Mouse (Mus musculus): ENCODE measurements around the gene Nom1. TPM values are rescaled to one million over a fixed set of nuclear protein-coding genes. Genes with fewer than 3 reads are reported as not detected.

The Nom1 gene
- polyA plus RNA-seq, 1 experiment from 2014 or later: 38.1 TPM

DNA sequence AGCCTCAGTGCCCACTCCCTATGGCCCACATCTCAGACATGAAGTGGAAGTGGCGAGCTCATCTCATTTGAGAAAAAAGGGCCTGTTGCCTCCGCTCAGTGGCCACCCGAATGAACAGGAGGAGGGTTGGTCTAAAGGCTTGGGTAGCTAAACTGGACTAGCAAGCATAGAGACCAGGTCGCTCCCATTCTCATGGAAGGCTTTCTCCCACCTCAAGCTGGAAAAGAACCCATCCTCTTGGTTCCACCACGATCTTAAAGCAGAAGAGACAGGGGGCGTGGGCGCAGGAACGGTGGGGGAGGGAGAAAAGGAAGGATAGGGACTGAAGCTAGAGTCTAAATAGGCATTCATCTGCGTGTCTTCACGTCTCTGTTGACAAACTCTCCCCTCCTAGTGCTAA is 40.6 kb downstream of the Nom1 start:
- no peaks in the 10 kb centered on the region for H3K9me3 ChIP-seq (ENCODE audit: control insufficient read depth, low read length)
- no peak overlapping the region for H3K4me3 ChIP-seq (ENCODE audit: low read depth, low read length)
- ATAC-seq (replicated peaks; ENCODE audit: low FRiP score) (no peak), DNase-seq (ENCODE audit: low spot score) (no peak)
- WGBS: 3% methylated on average over 10 of the region's 10 CpGs
- H3K4me1 ChIP-seq (replicated peaks; ENCODE audit: control insufficient read depth, insufficient read depth, low read length): no peaks in the 10 kb centered on the region; the same call in 1 of the 2 replicates
- H3K9ac ChIP-seq (ENCODE audit: low read depth, low read length): no peak overlapping the region
- H3K27ac ChIP-seq (ENCODE audit: low read depth, low read length): no peak overlapping the region
- no peaks in the 10 kb centered on the region for H3K36me3 ChIP-seq (ENCODE audit: control insufficient read depth, insufficient read depth, low read length)
- H3K27me3 ChIP-seq (replicated peaks; ENCODE audit: control insufficient read depth, insufficient read depth, low read length): peaks cover 100% of the 10 kb centered on the region
- no peak overlapping the region for H3K4me2 ChIP-seq

- no peak overlapping the region for H3K9ac ChIP-seq (ENCODE audit: low read depth, low read length)
- no peak overlapping the region for H3K4me2 ChIP-seq
- ATAC-seq (replicated peaks; ENCODE audit: low FRiP score) (no peak), DNase-seq (ENCODE audit: low spot score) (no peak)
- 6% methylated on average over 5 of the region's 5 CpGs for whole genome bisulfite sequencing
- no peaks in the 10 kb centered on the region for H3K9me3 ChIP-seq (ENCODE audit: control insufficient read depth, low read length)
- no peaks in the 10 kb centered on the region; the same call in 1 of the 2 replicates for H3K4me1 ChIP-seq (replicated peaks; ENCODE audit: control insufficient read depth, insufficient read depth, low read length)
- no peak overlapping the region for H3K4me3 ChIP-seq (ENCODE audit: low read depth, low read length)
- no peak overlapping the region for H3K27ac ChIP-seq (ENCODE audit: low read depth, low read length)
- peaks cover 100% of the 10 kb centered on the region for H3K27me3 ChIP-seq (replicated peaks; ENCODE audit: control insufficient read depth, insufficient read depth, low read length)
- no peaks in the 10 kb centered on the region for H3K36me3 ChIP-seq (ENCODE audit: control insufficient read depth, insufficient read depth, low read length)
Measured at GRCm38 (mm10) chr5:29475556-29475955, 41.1 kb downstream of the Nom1 start.

- 14% methylated on average over 1 of the region's 1 CpGs for WGBS
- no peaks in the 10 kb centered on the region for H3K36me3 ChIP-seq (ENCODE audit: control insufficient read depth, insufficient read depth, low read length)
- no peak for DNase-seq (ENCODE audit: low spot score)
- no peak overlapping the region for H3K4me3 ChIP-seq (ENCODE audit: low read depth, low read length)
- H3K4me1 ChIP-seq (replicated peaks; ENCODE audit: control insufficient read depth, insufficient read depth, low read length): no peaks in the 10 kb centered on the region; the same call in 1 of the 2 replicates
- peaks cover 100% of the 10 kb centered on the region for H3K27me3 ChIP-seq (replicated peaks; ENCODE audit: control insufficient read depth, insufficient read depth, low read length)
- no peak for ATAC-seq (replicated peaks; ENCODE audit: low FRiP score)
- H3K9ac ChIP-seq (ENCODE audit: low read depth, low read length): no peak overlapping the region
- no peak overlapping the region for H3K27ac ChIP-seq (ENCODE audit: low read depth, low read length)
- no peaks in the 10 kb centered on the region for H3K9me3 ChIP-seq (ENCODE audit: control insufficient read depth, low read length)
- H3K4me2 ChIP-seq: no peak overlapping the region
Measured at GRCm38 (mm10) chr5:29476021-29476420, 41.6 kb downstream of the Nom1 start.

DNA sequence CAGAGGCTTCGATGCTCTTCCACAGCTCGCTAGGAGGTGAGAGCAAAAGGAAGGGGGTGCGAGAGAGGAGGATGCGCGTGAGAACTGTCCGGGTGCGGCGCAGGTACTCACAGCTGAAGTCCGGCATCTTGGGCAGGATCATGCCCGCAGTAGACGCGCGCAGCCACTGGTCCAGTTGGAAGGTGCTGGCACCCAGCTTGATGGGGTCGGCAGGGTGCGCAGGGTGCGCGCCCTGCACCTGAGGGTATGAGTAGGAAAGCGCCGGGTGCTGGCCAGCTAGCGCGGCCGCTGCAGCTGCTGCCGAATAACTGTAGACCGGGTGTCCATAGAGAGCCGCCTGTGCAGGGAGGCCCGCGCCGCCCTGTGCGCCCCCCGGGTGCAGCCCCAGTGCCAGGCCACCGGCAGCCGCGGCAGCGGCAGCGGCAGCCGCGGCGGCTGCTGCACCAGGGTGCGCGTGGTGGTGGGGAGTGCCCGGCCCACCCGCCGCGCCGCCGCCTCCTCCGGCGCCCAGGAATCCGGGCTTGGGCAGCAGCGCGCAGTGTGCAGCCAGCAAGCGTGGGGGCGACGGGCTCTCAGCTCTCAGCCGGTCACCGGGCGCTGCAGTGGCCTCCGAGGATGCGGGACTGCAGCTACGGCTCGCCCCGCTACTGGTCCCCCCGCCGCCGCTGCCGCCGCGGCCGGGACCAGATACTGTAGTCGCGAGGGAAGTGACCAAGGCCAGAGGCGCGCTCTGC is 43.2 kb downstream of the Nom1 start:
- ATAC-seq (replicated peaks; ENCODE audit: low FRiP score): no peak
- Histone ChIP-seq H3K4me1 (replicated peaks; ENCODE audit: control insufficient read depth, insufficient read depth, low read length) (no peaks in the 10 kb centered on the region; the same call in 1 of the 2 replicates), H3K27ac (ENCODE audit: low read depth, low read length) (no peak overlapping the region), H3K9ac (ENCODE audit: low read depth, low read length) (no peak overlapping the region), H3K4me3 (ENCODE audit: low read depth, low read length) (peak overlapping the region; percentile 35), H3K9me3 (ENCODE audit: control insufficient read depth, low read length) (no peaks in the 10 kb centered on the region), H3K36me3 (ENCODE audit: control insufficient read depth, insufficient read depth, low read length) (no peaks in the 10 kb centered on the region), H3K4me2 (peak overlapping the region; percentile 57), H3K27me3 (replicated peaks; ENCODE audit: control insufficient read depth, insufficient read depth, low read length) (peaks cover 100% of the 10 kb centered on the region)
- WGBS: 2% methylated on average over 73 of the region's 73 CpGs
- DNase-seq (ENCODE audit: low spot score): no peak

GRCm38 (mm10) chr5:29478208-29479197 is 44.0 kb downstream of the Nom1 start, which contains the start of gene Mnx1:
Gene Mnx1 (minus strand): TSS chr5:29478470.
- no peak for ATAC-seq (replicated peaks; ENCODE audit: low FRiP score)
- no peaks in the 10 kb centered on the region for H3K9me3 ChIP-seq (ENCODE audit: control insufficient read depth, low read length)

DNA sequence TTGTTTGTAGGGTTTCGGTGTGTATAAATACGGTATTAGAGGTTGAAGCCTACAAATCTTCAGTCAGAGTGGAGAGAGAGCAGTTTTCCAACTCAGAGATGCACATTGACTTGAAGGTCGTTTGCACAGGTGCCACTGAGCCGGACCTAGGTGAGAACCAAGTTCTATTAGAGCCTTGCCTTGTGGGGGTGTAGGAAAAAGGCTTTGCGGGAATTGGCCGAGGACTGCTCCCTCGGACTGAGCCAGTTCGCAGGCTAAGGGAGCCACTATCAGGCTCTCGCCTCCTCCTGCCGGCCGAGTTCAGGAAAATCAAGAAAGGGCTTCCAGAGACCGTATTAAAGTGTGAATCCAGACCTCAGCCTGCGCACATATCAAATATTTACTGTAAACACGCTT is 44.7 kb downstream of the Nom1 start:
- Histone ChIP-seq H3K27ac (ENCODE audit: low read depth, low read length) (no peak overlapping the region), H3K27me3 (replicated peaks; ENCODE audit: control insufficient read depth, insufficient read depth, low read length) (peaks cover 100% of the 10 kb centered on the region), H3K4me2 (no peak overlapping the region), H3K9me3 (ENCODE audit: control insufficient read depth, low read length) (no peaks in the 10 kb centered on the region), H3K9ac (ENCODE audit: low read depth, low read length) (no peak overlapping the region), H3K4me1 (replicated peaks; ENCODE audit: control insufficient read depth, insufficient read depth, low read length) (no peaks in the 10 kb centered on the region; the same call in 1 of the 2 replicates), H3K36me3 (ENCODE audit: control insufficient read depth, insufficient read depth, low read length) (no peaks in the 10 kb centered on the region), H3K4me3 (ENCODE audit: low read depth, low read length) (0 out of 2 replicates have a peak overlapping the region, but pooled peaks have one; percentile 10)
- DNase-seq (ENCODE audit: low spot score) (no peak), ATAC-seq (replicated peaks; ENCODE audit: low FRiP score) (no peak)
- WGBS: under 1% methylated on average over 14 of the region's 14 CpGs

More at GRCm38 (mm10) chr5:29478208-29479197, 44.0 kb downstream of the Nom1 start, which contains the start of gene Mnx1:
- Histone ChIP-seq H3K4me3 (ENCODE audit: low read depth, low read length) (peak within 1 kb of the TSS; percentile 35), H3K9ac (ENCODE audit: low read depth, low read length) (no peak within 1 kb of the TSS), H3K4me1 (replicated peaks; ENCODE audit: control insufficient read depth, insufficient read depth, low read length) (no peaks in the 10 kb centered on the region; the same call in 1 of the 2 replicates), H3K36me3 (ENCODE audit: control insufficient read depth, insufficient read depth, low read length) (no peaks in the 10 kb centered on the region), H3K27me3 (replicated peaks; ENCODE audit: control insufficient read depth, insufficient read depth, low read length) (peaks cover 100% of the 10 kb centered on the region), H3K4me2 (peak within 1 kb of the TSS; percentile 57), H3K27ac (ENCODE audit: low read depth, low read length) (no peak within 1 kb of the TSS)
- 1% methylated on average over 65 of the region's 65 CpGs for WGBS
- no peak for DNase-seq (ENCODE audit: low spot score)

- Histone ChIP-seq H3K4me1 (replicated peaks; ENCODE audit: control insufficient read depth, insufficient read depth, low read length) (no peaks in the 10 kb centered on the region), H3K27ac (ENCODE audit: low read depth, low read length) (no peak overlapping the region), H3K4me2 (no peak overlapping the region), H3K36me3 (ENCODE audit: control insufficient read depth, insufficient read depth, low read length) (no peaks in the 10 kb centered on the region), H3K4me3 (ENCODE audit: low read depth, low read length) (no peak overlapping the region), H3K9ac (ENCODE audit: low read depth, low read length) (no peak overlapping the region), H3K27me3 (replicated peaks; ENCODE audit: control insufficient read depth, insufficient read depth, low read length) (peaks cover 97% of the 10 kb centered on the region), H3K9me3 (ENCODE audit: control insufficient read depth, low read length) (no peaks in the 10 kb centered on the region)
- no peak for DNase-seq (ENCODE audit: low spot score)
- no peak for ATAC-seq (replicated peaks; ENCODE audit: low FRiP score)
- 12% methylated on average over 4 of the region's 4 CpGs for WGBS
Measured at GRCm38 (mm10) chr5:29483801-29484200, 49.3 kb downstream of the Nom1 start.

GRCm38 (mm10) chr5:29484965-29485940 is 50.8 kb downstream of the Nom1 start:
- DNase-seq (ENCODE audit: low spot score) (no peak), ATAC-seq (replicated peaks; ENCODE audit: low FRiP score) (no peak)
- WGBS: 6% methylated on average over 38 of the region's 38 CpGs
- Histone ChIP-seq H3K4me3 (ENCODE audit: low read depth, low read length) (no peak overlapping the region), H3K27ac (ENCODE audit: low read depth, low read length) (no peak overlapping the region), H3K27me3 (replicated peaks; ENCODE audit: control insufficient read depth, insufficient read depth, low read length) (peaks cover 97% of the 10 kb centered on the region), H3K9me3 (ENCODE audit: control insufficient read depth, low read length) (no peaks in the 10 kb centered on the region), H3K4me2 (no peak overlapping the region), H3K9ac (ENCODE audit: low read depth, low read length) (no peak overlapping the region), H3K4me1 (replicated peaks; ENCODE audit: control insufficient read depth, insufficient read depth, low read length) (no peaks in the 10 kb centered on the region), H3K36me3 (ENCODE audit: control insufficient read depth, insufficient read depth, low read length) (no peaks in the 10 kb centered on the region)

Measured in liver, embryonic 11.5 days (tissue).